Mouse (Mus musculus) naive thymus-derived CD4-positive, alpha-beta T cell, adult 2 months (primary cell): ENCODE results near the gene Nfic.

Experiments
- DNase-seq: peaks from one replicate; pipeline ENCODE4 v3.0.0-alpha.2; 2011; ENCODE audit warnings: low read depth

The Nfic gene

GRCm38 (mm10) chr10:81404082-81404481 is 51.4 kb downstream of the Nfic start:
- no peak for DNase-seq

GRCm38 (mm10) chr10:81403511-81403910 is 51.9 kb downstream of the Nfic start:
- DNase-seq, result no peak

- no peak for DNase-seq
These were observed 53.1 kb downstream of the Nfic start for GRCm38 (mm10) chr10:81402227-81402765.

- no peak for DNase-seq
These were observed 53.8 kb downstream of the Nfic start for GRCm38 (mm10) chr10:81401521-81402226.

- no peak for DNase-seq
These were observed 54.3 kb downstream of the Nfic start for GRCm38 (mm10) chr10:81401205-81401520.

- no peak for DNase-seq
These were observed 54.8 kb downstream of the Nfic start for GRCm38 (mm10) chr10:81400371-81401204.

GRCm38 (mm10) chr10:81399798-81400308 is 55.6 kb downstream of the Nfic start:
- no peak for DNase-seq

- no peak for DNase-seq
These were observed 56.1 kb downstream of the Nfic start for GRCm38 (mm10) chr10:81399296-81399695.

GRCm38 (mm10) chr10:81396749-81397148 is 58.7 kb downstream of the Nfic start:
- DNase-seq, result no peak

GRCm38 (mm10) chr10:81395865-81396264 is 59.6 kb downstream of the Nfic start:
- DNase-seq, result no peak

GRCm38 (mm10) chr10:81395127-81395526 is 60.3 kb downstream of the Nfic start:
- DNase-seq, result peak; percentile 87

GRCm38 (mm10) chr10:81393456-81394063 is 61.9 kb downstream of the Nfic start:
- DNase-seq, result no peak

- DNase-seq, result no peak
These were observed 62.7 kb downstream of the Nfic start, which contains the start of gene Smim24 for GRCm38 (mm10) chr10:81392781-81393185. Smim24 (plus strand) TSS chr10:81393051.

GRCm38 (mm10) chr10:81392270-81392669 is 63.2 kb downstream of the Nfic start:
- DNase-seq, result no peak

GRCm38 (mm10) chr10:81390678-81390965 is 64.8 kb downstream of the Nfic start:
- no peak for DNase-seq

- peak; percentile 79 for DNase-seq
These were observed 65.4 kb downstream of the Nfic start for GRCm38 (mm10) chr10:81389801-81390677.

GRCm38 (mm10) chr10:81389373-81389772 is 66.1 kb downstream of the Nfic start:
- no peak for DNase-seq

GRCm38 (mm10) chr10:81388505-81389055 is 66.9 kb downstream of the Nfic start, which contains the start of gene Gm48552:
Gm48552 (plus strand) TSS chr10:81389005.
- no peak for DNase-seq

- DNase-seq, result no peak
These were observed 67.7 kb downstream of the Nfic start for GRCm38 (mm10) chr10:81387716-81388115.

- no peak for DNase-seq
These were observed 69.7 kb downstream of the Nfic start for GRCm38 (mm10) chr10:81385603-81386306.

- no peak for DNase-seq
These were observed 70.8 kb downstream of the Nfic start for GRCm38 (mm10) chr10:81384605-81384982.
